Mouse (Mus musculus): ENCODE results near the gene Cox19. TPM values are rescaled to one million over a fixed set of nuclear protein-coding genes. Genes with fewer than 3 reads are reported as not detected.

The Cox19 gene
- polyA plus RNA-seq, 1 experiment from 2014 or later: 103 TPM

DNA sequence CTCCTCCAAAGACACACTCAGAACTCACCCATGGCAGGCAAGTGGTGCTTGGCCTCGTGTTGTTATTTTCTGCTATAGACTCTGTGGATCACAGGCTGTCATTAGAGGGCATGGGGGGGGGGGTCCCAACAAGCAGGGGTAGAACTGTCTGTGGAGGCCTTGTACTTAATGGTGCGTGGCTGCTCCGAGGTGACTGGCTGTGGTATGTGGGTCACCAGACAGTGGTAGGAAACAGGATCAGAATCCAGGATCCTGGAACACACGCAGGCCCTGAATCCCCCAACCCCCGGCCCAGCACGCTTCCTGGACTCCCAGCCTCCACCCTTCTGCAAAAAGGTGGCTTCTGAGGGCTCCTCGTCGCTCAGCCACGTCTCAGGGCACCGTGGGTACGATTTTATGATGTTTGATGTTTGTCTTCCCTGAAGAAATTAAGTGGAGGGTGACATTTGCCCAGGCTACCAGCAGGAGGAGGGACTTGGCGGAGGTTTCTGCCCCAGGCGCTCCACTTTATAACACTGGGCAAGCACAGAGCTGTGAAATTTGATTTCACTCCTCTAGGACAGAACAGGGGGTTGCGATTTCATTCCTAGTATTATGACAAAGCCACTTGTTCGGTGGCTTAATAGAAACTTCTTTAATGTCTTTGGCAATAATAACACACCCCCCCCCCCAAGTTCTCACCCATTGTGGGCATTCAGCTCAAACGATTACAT, 17.8 kb downstream of the Cox19 start:
- no peak for ATAC-seq (replicated peaks; ENCODE audit: low FRiP score)
- DNase-seq (ENCODE audit: low spot score): no peak
- no peak overlapping the region for H3K9ac ChIP-seq (ENCODE audit: low read length)
- H3K4me2 ChIP-seq (ENCODE audit: low read depth, low read length, severe bottlenecking): no peak overlapping the region
- peaks cover 4% of the 10 kb centered on the region for H3K36me3 ChIP-seq (ENCODE audit: control insufficient read depth, insufficient read depth, low read length)
- no peaks in the 10 kb centered on the region for H3K4me1 ChIP-seq (replicated peaks; ENCODE audit: control insufficient read depth, insufficient read depth, low read length)
- no peaks in the 10 kb centered on the region for H3K9me3 ChIP-seq (ENCODE audit: control insufficient read depth, low read length)
- 88% methylated on average over 16 of the region's 16 CpGs for WGBS
- H3K4me3 ChIP-seq (ENCODE audit: low read depth, low read length): no peak overlapping the region
- H3K27ac ChIP-seq (ENCODE audit: low read depth, low read length): no peak overlapping the region
- no peaks in the 10 kb centered on the region for H3K27me3 ChIP-seq (ENCODE audit: control insufficient read depth, insufficient read depth, low read length)

DNA sequence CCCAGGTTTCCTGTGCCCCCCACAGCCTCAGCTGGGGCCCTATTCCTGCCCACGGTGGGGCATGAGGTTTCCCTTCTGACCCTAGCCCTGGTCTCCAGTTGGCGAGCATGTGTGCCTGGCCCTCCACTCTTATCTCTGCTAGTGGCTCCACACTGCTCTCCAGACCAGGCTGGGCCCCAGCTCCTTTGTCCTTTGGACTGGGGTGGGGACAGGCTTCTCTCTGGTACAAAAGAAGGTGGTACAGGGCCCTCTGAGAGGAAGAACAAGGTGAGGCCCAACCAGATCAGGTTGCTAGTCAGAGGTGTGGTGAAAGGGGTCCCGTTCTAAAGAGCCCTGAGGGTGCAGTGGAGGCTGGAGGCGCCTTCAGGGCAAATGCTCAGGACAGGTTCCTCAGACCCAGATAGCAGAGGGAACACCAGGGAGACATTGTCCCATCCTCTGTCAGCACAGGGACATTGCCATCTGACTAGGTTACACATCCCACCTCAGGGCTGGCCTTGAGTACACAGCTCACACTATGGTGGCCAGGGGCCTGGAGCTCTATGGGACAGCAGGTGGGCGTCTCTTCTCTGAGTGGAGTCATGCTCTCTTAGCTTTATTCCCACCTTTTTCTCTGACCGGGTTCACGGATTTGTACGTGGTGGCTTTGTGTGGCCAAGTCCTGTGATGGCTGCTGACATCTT, 18.5 kb downstream of the Cox19 start:
- Histone ChIP-seq H3K9ac (ENCODE audit: low read length) (no peak overlapping the region), H3K4me2 (ENCODE audit: low read depth, low read length, severe bottlenecking) (no peak overlapping the region), H3K4me1 (replicated peaks; ENCODE audit: control insufficient read depth, insufficient read depth, low read length) (no peaks in the 10 kb centered on the region), H3K27ac (ENCODE audit: low read depth, low read length) (no peak overlapping the region), H3K36me3 (ENCODE audit: control insufficient read depth, insufficient read depth, low read length) (peaks cover 2% of the 10 kb centered on the region), H3K4me3 (ENCODE audit: low read depth, low read length) (no peak overlapping the region), H3K27me3 (ENCODE audit: control insufficient read depth, insufficient read depth, low read length) (no peaks in the 10 kb centered on the region), H3K9me3 (ENCODE audit: control insufficient read depth, low read length) (no peaks in the 10 kb centered on the region)
- ATAC-seq (replicated peaks; ENCODE audit: low FRiP score) (no peak), DNase-seq (ENCODE audit: low spot score) (no peak)
- 86% methylated on average over 8 of the region's 8 CpGs for WGBS

DNA sequence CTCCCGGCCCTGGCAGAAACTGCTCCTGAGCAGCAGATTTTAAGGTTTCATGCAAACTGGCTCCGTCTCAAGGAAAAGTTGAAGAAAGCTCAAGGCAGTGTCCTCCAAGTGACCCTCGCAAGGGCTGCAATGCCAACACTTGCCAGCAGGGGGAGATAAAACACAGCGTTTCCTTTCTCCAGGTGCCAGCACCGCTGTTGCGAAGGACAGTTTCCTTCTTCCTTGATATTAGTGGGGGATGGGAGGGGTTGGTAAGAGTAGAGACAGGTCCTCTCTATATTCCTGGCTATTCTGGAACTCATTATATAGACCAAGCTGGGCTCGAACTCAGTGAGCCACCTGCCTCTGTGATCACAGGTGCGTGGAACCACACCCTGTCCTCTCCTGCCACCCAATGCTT, 19.5 kb downstream of the Cox19 start:
- Histone ChIP-seq H3K9me3 (ENCODE audit: control insufficient read depth, low read length) (no peaks in the 10 kb centered on the region), H3K4me3 (ENCODE audit: low read depth, low read length) (no peak overlapping the region), H3K4me2 (ENCODE audit: low read depth, low read length, severe bottlenecking) (no peak overlapping the region), H3K27ac (ENCODE audit: low read depth, low read length) (no peak overlapping the region), H3K36me3 (ENCODE audit: control insufficient read depth, insufficient read depth, low read length) (no peaks in the 10 kb centered on the region), H3K9ac (ENCODE audit: low read length) (no peak overlapping the region), H3K27me3 (ENCODE audit: control insufficient read depth, insufficient read depth, low read length) (no peaks in the 10 kb centered on the region; the same call in 1 of the 2 replicates), H3K4me1 (replicated peaks; ENCODE audit: control insufficient read depth, insufficient read depth, low read length) (no peaks in the 10 kb centered on the region)
- 19% methylated on average over 8 of the region's 8 CpGs for WGBS
- ATAC-seq (replicated peaks; ENCODE audit: low FRiP score) (no peak; the same call in 1 of the 2 replicates), DNase-seq (ENCODE audit: low spot score) (peak; percentile 89)

DNA sequence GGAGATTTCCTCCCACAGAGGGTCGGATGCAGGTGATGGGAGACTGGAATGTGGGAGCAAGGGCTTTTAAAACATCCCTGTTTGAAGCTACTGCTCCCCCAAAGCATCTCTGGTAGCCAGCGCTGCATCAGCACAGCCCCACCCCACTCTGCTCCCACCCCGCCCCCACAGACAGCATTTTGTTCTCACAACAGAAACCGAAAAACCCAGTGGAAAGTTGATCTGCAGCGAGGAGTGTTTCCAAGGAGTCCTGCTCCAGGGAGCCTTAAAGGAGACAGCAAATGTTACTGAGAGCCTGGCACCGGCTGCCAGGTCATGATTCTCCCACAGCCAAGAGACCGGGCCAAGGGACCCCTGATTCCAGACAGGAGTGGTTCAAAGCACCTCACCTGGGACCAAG, 20.5 kb downstream of the Cox19 start:
- no peaks in the 10 kb centered on the region for H3K4me1 ChIP-seq (replicated peaks; ENCODE audit: control insufficient read depth, insufficient read depth, low read length)
- WGBS: 71% methylated on average over 7 of the region's 7 CpGs

DNA sequence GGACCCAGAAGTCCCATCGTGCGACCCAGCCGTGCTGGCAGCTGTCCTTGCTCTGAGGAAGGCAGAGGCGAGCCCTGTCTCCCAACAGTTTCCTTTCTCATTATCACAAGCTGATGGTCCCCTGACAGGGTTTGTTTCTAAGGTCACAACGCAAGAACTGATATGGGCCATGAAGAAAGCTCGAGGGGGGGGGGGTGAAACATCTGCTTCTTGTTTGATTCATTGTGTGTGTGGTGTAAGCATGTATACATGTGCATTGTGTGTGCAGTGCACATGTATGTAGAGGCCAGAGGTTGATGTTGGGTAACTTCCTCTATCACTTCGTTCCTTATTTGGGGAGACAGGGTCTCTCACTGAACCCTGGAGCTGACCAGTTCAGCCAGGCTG, 23.6 kb downstream of the Cox19 start:
- Histone ChIP-seq H3K27me3 (ENCODE audit: control insufficient read depth, insufficient read depth, low read length) (peaks cover 31% of the 10 kb centered on the region), H3K9me3 (ENCODE audit: control insufficient read depth, low read length) (no peaks in the 10 kb centered on the region), H3K27ac (ENCODE audit: low read depth, low read length) (no peak overlapping the region), H3K4me3 (ENCODE audit: low read depth, low read length) (no peak overlapping the region), H3K4me1 (replicated peaks; ENCODE audit: control insufficient read depth, insufficient read depth, low read length) (0 out of 2 replicates have a peak, but pooled peaks cover 3% of the 10 kb centered on the region), H3K4me2 (ENCODE audit: low read depth, low read length, severe bottlenecking) (no peak overlapping the region), H3K36me3 (ENCODE audit: control insufficient read depth, insufficient read depth, low read length) (no peaks in the 10 kb centered on the region), H3K9ac (ENCODE audit: low read length) (no peak overlapping the region)
- 77% methylated on average over 7 of the region's 7 CpGs for WGBS
- ATAC-seq (replicated peaks; ENCODE audit: low FRiP score): no peak
- DNase-seq (ENCODE audit: low spot score): no peak

More for the DNA sequence above, 20.5 kb downstream of the Cox19 start:
- H3K9ac ChIP-seq (ENCODE audit: low read length): no peak overlapping the region
- H3K9me3 ChIP-seq (ENCODE audit: control insufficient read depth, low read length): no peaks in the 10 kb centered on the region
- H3K36me3 ChIP-seq (ENCODE audit: control insufficient read depth, insufficient read depth, low read length): no peaks in the 10 kb centered on the region
- ATAC-seq (replicated peaks; ENCODE audit: low FRiP score) (no peak), DNase-seq (ENCODE audit: low spot score) (no peak)
- no peak overlapping the region for H3K4me2 ChIP-seq (ENCODE audit: low read depth, low read length, severe bottlenecking)
- no peak overlapping the region for H3K4me3 ChIP-seq (ENCODE audit: low read depth, low read length)
- H3K27ac ChIP-seq (ENCODE audit: low read depth, low read length): no peak overlapping the region
- peaks cover 5% of the 10 kb centered on the region for H3K27me3 ChIP-seq (ENCODE audit: control insufficient read depth, insufficient read depth, low read length)

DNA sequence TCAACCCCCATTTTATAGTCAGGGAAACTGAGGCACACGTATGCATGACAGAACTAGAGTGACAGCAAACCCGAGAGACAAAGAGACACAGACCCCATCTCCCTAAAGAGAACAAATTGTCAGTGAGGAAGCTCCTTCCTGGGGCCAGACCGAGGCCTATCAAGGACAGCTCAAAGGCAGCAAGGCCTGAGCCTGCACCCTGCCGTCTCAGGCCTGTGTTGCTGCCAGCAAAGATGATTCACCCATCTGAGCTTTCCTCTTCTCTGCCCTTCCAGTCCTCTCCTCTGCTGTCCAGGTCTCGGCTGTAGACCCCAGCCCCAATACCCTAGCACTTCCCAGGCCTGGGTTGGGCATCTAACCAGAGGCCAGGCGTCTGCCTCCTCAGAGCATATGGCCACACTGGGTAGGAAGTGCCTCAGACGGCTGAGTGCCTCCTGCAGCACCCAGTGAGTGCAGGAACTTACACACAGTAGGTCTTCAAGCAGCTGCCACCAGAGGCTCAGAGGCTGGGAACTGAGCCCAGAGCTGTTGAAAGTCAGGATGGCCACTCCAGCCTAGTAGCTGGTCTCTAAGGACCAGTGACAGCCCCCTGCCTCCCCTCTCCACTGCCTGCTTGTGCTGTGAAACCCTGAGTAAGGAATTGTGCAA, 24.1 kb downstream of the Cox19 start:
- Histone ChIP-seq H3K27me3 (ENCODE audit: control insufficient read depth, insufficient read depth, low read length) (peaks cover 31% of the 10 kb centered on the region), H3K4me2 (ENCODE audit: low read depth, low read length, severe bottlenecking) (no peak overlapping the region), H3K4me1 (replicated peaks; ENCODE audit: control insufficient read depth, insufficient read depth, low read length) (0 out of 2 replicates have a peak, but pooled peaks cover 3% of the 10 kb centered on the region), H3K36me3 (ENCODE audit: control insufficient read depth, insufficient read depth, low read length) (no peaks in the 10 kb centered on the region), H3K9me3 (ENCODE audit: control insufficient read depth, low read length) (no peaks in the 10 kb centered on the region), H3K4me3 (ENCODE audit: low read depth, low read length) (no peak overlapping the region), H3K9ac (ENCODE audit: low read length) (no peak overlapping the region), H3K27ac (ENCODE audit: low read depth, low read length) (no peak overlapping the region)
- WGBS: 81% methylated on average over 7 of the region's 7 CpGs
- DNase-seq (ENCODE audit: low spot score): no peak
- ATAC-seq (replicated peaks; ENCODE audit: low FRiP score): no peak

DNA sequence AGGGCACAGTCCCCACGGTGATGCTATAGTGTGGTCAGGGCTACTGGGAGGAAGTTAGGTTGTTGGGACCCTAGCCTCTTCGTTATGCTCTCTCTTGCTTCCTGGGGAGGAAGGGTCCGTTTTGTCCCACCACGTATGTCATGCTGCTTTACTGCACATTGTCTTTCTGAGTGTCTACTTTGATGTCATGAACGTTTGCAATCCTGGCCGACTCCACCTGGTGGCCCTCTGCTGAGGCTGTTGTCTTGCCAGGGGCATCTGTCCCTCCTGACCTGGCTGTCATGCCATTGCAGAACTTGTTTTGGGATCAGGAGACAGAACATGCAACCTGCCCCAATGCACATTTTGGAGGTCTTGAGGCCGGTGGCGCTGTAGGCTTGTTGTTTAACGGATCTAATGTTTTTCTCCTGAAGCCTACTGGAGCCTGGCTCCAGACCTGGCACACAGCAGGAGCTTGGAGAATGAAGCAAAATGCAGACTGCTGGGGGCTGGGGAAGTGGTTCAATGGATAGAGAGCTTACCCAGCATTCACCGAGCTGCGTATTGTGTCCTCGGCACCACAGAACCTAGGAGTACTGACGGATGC, 25.0 kb downstream of the Cox19 start:
- DNase-seq (ENCODE audit: low spot score) (no peak), ATAC-seq (replicated peaks; ENCODE audit: low FRiP score) (no peak)
- WGBS: 64% methylated on average over 13 of the region's 13 CpGs
- Histone ChIP-seq H3K9ac (ENCODE audit: low read length) (no peak overlapping the region), H3K27ac (ENCODE audit: low read depth, low read length) (no peak overlapping the region), H3K9me3 (ENCODE audit: control insufficient read depth, low read length) (no peaks in the 10 kb centered on the region), H3K27me3 (ENCODE audit: control insufficient read depth, insufficient read depth, low read length) (peaks cover 31% of the 10 kb centered on the region), H3K4me1 (replicated peaks; ENCODE audit: control insufficient read depth, insufficient read depth, low read length) (0 out of 2 replicates have a peak, but pooled peaks cover 3% of the 10 kb centered on the region), H3K4me2 (ENCODE audit: low read depth, low read length, severe bottlenecking) (no peak overlapping the region), H3K36me3 (ENCODE audit: control insufficient read depth, insufficient read depth, low read length) (no peaks in the 10 kb centered on the region), H3K4me3 (ENCODE audit: low read depth, low read length) (no peak overlapping the region)

DNA sequence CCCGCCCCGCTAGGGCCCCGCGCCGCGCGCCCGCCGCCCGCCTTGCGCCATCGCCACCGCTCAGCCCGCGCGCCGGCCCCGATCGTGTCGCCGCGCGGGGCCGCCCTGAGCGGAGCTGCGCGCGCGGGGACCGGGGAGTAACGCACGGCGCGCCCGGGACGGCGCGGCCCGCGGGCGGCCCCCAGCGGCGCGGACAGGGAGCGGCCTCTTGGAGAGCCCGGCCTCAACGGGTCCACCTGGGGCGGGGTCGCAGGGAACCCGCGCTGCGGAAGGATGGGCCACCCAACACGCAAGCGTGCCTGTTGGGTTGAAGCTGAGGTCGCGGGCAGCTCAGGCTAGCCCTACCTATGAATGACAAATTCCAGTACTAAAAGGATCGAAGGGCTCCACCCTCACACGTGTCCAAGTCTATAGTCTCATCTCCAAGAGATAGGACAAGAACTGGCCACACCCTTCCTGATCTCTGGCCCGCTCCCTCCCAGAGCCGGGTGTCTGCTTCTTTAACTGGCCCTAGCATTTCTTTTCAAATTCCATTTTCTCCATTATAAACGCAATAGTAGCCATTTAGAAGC, 25.7 kb downstream of the Cox19 start, which contains the start of gene Adap1:
Gene Adap1, minus strand, starts transcription at position 228 of the 572 bp plus-strand sequence.
- peak; percentile 85 for ATAC-seq (replicated peaks; ENCODE audit: low FRiP score)
- H3K9ac ChIP-seq (ENCODE audit: low read length): peak within 1 kb of the TSS; percentile 63
- no peak within 1 kb of the TSS for H3K27ac ChIP-seq (ENCODE audit: low read depth, low read length)
- no peaks in the 10 kb centered on the region for H3K36me3 ChIP-seq (ENCODE audit: control insufficient read depth, insufficient read depth, low read length)
- peaks cover 31% of the 10 kb centered on the region for H3K27me3 ChIP-seq (ENCODE audit: control insufficient read depth, insufficient read depth, low read length)
- H3K4me2 ChIP-seq (ENCODE audit: low read depth, low read length, severe bottlenecking): peak within 1 kb of the TSS; percentile 93
- DNase-seq (ENCODE audit: low spot score): peak; percentile 77
- H3K9me3 ChIP-seq (ENCODE audit: control insufficient read depth, low read length): no peaks in the 10 kb centered on the region
- H3K4me3 ChIP-seq (ENCODE audit: low read depth, low read length): peak within 1 kb of the TSS; percentile 67
- 0 out of 2 replicates have a peak, but pooled peaks cover 3% of the 10 kb centered on the region for H3K4me1 ChIP-seq (replicated peaks; ENCODE audit: control insufficient read depth, insufficient read depth, low read length)
- WGBS: 2% methylated on average over 58 of the region's 61 CpGs
